Mouse (Mus musculus) CD8-positive naive resting alpha-beta T cell, adult 57 days (primary cell): ENCODE measurements around the gene Atg14. TPM values are rescaled to one million over a fixed set of nuclear protein-coding genes. Genes with fewer than 3 reads are reported as not detected.

ENCODE experiments used
- total RNA-seq: library from RNA; stranded (reverse); gene quantifications from one replicate; pipeline ENCODE4 v1.2.4, GENCODE M21; 2023

The Atg14 gene
- 21.6 TPM for total RNA-seq

DNA sequence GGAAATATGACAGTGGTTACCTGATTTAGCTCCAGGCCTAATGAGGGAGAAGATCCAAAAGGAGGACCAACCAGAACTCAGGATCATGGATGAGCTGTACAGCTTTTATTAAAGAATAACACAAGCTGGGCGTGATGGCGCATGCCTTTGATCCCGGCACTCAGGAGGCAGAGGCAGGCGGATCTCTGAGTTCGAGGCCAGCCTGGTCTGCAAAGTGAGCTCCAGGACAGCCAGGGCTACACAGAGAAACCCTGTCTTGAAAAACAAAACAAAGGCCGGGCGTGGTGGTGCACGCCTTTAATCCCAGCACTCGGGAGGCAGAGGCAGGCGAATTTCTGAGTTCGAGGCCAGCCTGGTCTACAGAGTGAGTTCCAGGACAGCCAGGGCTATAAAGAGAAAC lies at the start of gene Atg14:
Gene Atg14 (minus strand): TSS at position 101 of the 400 bp plus-strand sequence.

Other genes with a start within 250 kb of the Atg14 start
- 4.2 TPM for gene Lgals3, start 202.9 kb downstream of the Atg14 start, total RNA-seq
- 8.7 TPM for gene Dlgap5, start 152.2 kb downstream of the Atg14 start, total RNA-seq
- 15.1 TPM for gene Fbxo34, start 120.2 kb downstream of the Atg14 start, total RNA-seq
- 67.8 TPM for gene Ktn1, start 77.8 kb upstream of the Atg14 start, total RNA-seq